Mouse (Mus musculus): ENCODE measurements around the gene Rps6kl1.

Gene Rps6kl1

DNA sequence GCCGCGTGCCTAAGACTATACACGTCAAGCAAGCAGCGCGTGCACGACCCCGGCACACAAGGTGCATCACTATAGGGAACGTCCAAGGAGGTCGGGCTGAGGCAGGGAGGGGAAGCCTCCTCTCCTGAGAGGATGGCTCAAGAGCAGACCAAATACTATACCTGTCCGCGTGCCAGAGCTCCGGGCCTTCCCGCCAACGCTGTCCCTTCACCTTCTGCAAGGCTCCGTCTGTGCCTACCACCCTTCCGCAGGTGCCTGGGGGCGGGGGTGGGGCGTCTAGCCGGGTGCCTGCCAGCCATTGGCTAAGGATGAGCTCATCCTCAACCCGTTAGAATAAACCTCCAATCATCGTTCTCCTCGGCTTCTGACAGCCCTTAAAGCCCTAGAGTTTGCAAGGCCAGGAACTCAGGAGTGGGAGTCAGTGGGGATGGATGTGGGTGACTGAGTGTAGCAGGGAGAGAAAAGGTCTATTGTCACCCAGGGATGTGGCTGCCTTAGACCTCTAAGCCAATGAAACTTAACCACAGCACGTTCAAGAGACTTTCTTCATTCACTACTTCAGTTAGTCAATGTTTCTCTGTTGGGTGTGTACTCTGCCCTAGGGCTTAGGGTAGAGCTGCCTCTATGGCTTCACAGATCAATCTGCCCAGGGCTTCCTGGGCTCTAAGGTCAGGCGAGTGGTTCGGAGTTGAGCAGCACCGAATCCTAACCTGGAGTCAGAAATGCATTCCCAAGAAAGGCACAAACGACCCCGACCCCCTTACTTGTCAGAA, at the start of gene Rps6kl1:
Gene Rps6kl1, minus strand, starts transcription at position 263 of the 773 bp plus-strand sequence.
- DNase-seq (ENCODE audit: low spot score), result peak; percentile 69

GRCm38 (mm10) chr12:85199954-85200353, 48.9 kb upstream of the Rps6kl1 start:
- no peak for DNase-seq (ENCODE audit: low spot score)

- DNase-seq (ENCODE audit: low spot score), result no peak
Measured at GRCm38 (mm10) chr12:85197936-85198335, 46.9 kb upstream of the Rps6kl1 start.

- no peak for DNase-seq (ENCODE audit: low spot score)
Measured at GRCm38 (mm10) chr12:85197371-85197770, 46.3 kb upstream of the Rps6kl1 start.

DNA sequence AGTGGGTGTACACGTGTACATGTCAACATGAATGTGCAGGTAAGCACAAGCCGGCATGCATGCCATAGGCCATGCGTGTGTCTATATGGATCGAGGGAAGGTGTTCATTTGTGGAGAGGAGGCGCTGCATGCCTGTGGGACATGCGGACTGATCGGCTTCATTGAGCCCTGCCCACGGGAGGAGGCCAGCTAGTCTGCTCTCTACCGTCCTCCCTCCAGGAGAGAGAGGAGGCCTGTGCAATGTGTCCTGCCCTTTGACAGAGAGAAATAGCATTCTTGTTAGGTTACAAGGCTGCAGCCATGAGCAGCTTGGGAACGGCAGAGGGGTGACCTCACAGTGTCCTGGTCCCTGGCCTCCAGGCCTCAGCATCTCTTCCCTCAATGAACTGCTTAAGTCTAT, 45.1 kb upstream of the Rps6kl1 start:
- no peak for DNase-seq (ENCODE audit: low spot score)

GRCm38 (mm10) chr12:85195086-85195485, 44.0 kb upstream of the Rps6kl1 start:
- no peak for DNase-seq (ENCODE audit: low spot score)

GRCm38 (mm10) chr12:85194623-85195018, 43.6 kb upstream of the Rps6kl1 start:
- no peak for DNase-seq (ENCODE audit: low spot score)

DNA sequence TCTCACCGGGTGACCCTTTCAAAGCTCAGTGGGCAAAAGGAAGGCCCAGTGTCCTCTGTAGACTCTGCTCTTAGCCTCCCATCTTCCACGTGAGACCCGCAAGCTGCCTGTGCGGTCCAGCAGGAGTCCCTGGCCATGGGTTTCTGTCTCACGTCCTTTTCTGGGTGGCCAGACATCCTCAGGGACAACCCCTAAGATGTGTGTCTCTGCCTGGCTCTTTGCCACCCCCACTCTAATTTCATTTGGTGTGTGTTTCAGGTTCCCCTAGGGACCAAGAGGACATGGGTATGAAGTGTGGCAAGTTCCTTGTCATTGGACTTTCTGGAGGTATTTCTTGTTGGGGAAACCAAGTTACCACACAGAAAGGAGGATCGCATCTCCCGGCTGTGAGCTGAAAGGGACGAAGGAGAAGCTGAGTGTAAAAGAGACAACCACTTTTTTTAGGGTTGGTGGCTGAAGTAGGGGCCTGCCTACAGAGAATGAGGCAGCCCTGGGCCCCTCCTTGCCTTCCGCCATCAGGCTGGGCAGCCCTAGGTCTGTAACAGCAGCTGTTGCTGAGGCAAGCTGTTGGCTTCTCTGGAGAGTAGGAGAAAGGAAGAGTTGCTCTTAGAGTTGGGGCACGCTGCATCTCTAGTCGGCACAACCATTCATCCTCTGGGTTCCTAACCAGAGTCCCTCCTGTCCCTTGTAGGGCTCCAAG, 43.0 kb upstream of the Rps6kl1 start:
- DNase-seq (ENCODE audit: low spot score), result no peak

DNA sequence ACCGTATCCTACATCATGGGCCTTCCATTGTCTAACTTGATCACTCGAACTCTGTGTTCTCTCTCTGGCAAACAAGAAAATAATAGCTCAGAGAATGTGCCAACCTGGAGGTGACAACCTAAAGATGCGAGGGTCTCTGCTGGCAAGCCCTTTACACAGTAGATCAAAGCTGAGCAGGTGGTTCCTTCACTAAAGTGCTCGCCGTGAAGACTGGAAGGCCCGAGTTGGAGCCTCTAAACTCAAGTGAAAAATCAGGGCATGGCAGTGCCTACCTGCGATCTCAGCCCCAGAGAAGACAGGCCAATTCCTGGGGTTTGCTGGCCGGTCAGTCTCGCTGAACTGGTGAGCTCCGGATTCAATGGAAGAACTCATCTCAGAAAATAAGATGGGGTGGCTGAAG, 42.1 kb upstream of the Rps6kl1 start:
- DNase-seq (ENCODE audit: low spot score), result no peak

- peak; percentile 23 for DNase-seq (ENCODE audit: low spot score)
Measured at GRCm38 (mm10) chr12:85192461-85193108, 41.5 kb upstream of the Rps6kl1 start.

DNA sequence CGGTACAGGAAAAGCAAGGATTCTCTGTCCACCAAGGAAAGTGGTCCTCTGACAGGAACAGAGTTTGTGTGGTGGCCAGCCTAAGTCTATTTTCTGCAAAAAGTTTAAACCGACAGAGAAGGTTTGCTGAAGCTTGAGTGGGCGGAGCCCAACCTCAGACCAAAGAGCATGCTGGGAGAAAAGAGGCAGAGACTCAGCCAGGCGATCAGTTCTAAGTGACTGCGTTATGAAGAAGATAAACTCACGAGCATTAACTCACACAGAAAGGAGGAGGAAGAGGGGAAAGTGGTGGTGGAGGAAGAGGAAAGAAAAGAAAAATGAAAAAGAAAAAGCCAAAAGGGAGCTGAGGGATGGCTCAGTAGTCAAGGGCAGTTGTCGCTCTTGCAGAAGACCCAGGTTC, 39.2 kb upstream of the Rps6kl1 start:
- no peak for DNase-seq (ENCODE audit: low spot score)

DNA sequence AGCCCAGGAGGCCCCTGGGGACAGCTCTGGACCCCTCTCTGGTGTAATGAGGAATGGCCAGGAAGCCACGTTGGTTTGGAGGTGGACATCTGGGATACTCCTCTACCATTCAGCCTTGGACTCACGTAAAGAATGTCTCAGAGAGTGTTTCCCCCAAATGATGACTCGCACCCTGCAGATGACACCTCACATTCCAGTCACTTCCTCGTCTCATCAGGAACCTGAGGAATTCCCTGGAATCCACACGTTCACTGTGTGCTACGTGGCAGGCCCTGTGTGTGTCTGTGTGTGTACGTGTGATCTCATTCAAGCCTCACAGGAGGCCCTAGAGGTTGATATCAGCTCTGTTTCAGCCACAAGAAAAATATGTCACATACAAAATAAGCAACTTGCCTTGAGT, 35.3 kb upstream of the Rps6kl1 start:
- DNase-seq (ENCODE audit: low spot score), result no peak

- no peak for DNase-seq (ENCODE audit: low spot score)
Measured at GRCm38 (mm10) chr12:85185810-85186209, 34.7 kb upstream of the Rps6kl1 start.

DNA sequence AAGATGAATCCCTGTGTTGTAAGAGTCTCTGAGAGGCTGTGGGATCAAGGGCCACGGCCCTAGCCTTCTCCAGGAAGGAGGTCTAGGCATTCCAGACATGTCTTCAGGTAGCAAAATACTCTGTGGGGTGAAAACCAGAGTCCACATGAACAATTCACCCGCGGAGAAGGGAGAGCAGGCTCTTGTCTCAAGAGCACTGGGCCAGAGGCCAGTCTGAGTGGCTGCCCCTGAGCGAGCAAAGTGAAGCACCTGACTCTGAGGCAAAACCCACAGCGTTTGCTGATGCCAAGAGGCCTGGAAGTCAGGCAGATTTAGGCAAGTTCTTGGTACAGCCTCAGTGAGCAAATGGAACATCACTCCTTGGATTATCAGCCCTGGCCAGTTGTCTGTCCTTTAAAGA, 33.1 kb upstream of the Rps6kl1 start:
- no peak for DNase-seq (ENCODE audit: low spot score)

DNA sequence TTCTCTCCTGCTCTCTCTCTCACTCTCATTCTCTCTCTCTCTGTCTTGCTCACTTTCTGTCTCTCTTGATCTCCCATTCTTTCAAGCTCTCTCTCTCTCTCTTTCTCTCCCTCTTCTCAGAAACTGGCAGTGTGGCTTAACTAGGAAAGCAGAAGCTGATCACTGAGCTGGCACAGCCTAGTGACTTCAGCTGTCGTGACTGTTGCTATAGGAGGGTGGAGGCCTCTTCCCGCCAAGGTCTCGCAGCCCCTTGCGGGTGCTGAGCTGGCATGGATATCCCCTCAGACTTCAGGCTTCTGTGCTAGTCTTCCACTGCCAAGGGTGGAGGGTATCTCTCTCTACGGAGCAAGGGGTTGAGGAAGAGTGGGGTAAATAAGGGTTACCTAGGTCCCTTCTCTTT, 31.8 kb upstream of the Rps6kl1 start:
- no peak for DNase-seq (ENCODE audit: low spot score)

GRCm38 (mm10) chr12:85182345-85182643, 31.2 kb upstream of the Rps6kl1 start:
- no peak for DNase-seq (ENCODE audit: low spot score)

DNA sequence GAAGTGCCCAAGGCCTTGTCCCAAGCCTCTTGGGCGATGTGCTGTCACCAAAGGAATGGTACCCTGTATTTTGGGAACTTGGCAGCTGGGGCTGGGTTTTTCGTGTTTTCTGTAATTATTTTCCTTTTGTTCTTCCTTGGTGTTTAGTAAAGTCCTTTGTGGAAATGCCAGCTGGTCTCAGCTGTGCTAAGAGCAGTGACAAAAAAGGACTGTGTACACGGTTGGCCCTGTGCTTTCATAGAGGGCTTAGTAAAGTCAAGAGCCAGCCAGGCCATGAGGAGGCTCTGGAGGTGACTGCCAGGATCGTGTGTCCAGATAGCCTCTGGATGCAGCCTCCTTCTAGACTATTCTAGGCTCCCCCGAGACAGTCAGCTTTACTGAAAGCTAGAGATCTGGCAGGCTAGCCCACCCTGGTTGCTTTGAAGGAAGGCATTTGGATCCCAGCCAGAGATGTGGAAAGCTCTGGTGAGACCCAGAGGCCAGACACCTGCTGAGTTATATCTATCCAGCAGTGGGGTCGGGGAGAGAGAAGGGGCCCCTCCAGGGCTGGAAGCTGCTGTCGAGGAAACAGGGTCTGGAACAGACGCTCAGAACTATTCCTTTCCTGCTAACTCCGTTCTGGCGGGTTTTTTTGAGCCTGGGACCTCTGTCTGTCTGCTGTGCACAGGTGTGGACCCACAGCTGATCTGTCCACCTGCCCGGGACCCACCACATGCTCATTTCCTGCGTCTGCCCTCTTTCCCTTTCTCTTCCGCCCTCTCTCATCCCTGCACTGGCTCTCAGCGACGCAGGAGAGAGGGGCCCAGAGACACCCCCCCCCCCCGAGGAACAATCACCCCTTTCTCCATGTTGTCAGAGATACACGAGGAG, 30.6 kb upstream of the Rps6kl1 start:
- no peak for DNase-seq (ENCODE audit: low spot score)

DNA sequence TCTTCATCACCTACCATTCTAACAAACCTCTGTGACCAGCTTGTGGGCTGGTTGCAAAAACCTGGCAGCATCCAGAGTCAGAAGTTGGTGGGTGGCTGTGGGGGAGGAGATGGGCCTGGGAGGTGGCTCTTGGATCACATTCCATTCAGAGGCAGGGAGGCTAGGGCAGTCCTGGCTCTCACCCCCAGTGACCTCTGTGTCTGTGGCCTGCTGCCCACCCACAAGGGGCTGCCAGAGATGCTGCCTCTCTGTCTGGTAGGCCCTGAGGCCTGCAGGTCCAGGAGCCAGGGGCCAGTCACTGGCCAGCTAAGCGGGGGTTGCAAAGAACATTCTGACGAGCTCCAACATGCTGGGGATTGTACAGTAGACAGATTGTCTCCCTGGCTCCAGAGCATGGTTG, 27.2 kb upstream of the Rps6kl1 start:
- no peak for DNase-seq (ENCODE audit: low spot score)

DNA sequence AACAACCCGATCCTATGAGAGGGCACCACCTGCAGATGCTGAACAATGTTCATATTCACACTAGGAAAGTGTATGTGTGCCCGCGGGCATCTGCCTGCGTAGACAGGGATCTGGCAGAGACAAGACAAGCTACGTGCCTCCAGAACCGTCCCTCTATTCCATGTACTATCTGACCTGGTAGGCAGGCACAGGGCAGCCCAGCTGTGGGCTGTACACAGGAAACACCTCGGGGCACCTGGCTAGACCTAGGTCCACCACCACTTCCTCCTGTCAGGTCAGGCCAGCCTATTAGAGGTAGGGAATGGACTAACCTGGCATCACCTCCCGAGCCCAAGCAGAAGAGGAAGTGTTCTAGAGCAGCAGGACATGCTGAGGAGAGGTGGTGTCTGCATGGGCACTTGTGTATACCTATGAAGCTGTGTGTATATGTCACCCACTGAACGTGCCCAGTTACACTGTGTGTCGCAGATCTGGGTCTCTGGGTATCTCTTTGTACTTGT, 26.7 kb upstream of the Rps6kl1 start, which contains the start of gene Pgf:
Gene Pgf, minus strand, starts transcription at position 51 of the 500 bp plus-strand sequence.
- DNase-seq (ENCODE audit: low spot score), result no peak

DNA sequence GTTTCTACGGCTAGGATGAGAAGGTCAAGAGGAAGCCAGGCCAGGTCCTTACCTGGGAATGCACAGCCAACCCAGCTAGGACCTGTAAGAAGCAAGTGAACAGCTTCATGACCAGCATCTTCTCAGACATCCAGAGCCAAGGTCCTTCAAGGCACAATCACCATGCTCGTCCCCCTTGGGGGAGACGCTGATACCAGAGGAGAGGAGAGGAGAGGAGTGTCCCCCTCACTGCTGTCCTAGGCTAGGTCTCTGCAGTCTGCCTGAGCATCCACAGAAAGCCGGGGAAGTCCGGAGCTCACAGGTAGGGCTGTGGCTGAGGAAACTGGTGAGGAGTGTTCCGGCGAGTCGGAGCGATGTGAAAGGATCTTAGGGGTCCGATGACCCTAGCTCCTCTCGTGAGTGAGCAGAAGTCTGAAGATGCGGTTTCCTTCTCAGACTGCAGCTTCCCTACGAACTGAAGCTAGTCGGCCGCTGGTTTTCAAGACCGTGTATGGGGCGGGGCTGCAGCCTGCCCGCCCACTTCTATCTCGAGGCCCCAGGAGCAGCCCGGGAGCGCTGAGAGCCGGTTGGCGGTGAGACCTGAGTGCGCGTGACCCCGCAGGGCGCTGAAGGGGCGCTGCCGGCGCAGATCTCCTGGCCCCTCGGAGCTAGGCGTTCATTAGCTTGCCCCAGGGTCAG, 25.9 kb upstream of the Rps6kl1 start:
- peak; percentile 46 for DNase-seq (ENCODE audit: low spot score)

All from T-cell, adult 2 months (primary cell).